In the genomic region with DNA sequence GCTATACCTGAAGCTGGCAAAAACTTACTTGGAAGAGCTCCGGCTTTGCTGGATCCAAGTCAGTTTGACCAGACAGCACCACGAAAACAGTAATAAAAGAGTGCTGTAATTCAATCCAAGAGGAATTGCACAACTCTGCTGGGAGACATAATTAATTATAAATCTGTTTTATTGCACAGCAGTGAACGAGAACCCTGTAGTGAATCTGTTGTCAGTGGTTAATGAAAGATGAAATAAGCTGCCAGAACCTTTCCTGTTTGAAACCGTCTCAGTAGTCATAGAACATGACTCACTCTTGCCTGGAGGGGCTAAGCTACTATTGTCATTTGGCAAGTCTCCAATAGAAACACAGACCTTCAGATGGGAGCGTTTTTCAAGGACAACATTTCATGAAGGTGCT, we compare ENCODE assay signal across 8 mouse cellular contexts. TPM values are rescaled to one million over a fixed set of nuclear protein-coding genes. Genes with fewer than 3 reads are reported as not detected.
DNase-seq lines count a peak whose midpoint lies in the region; ATAC-seq and TF ChIP-seq lines count a peak whose summit lies in the region.

No protein-coding gene starts in this region.

- TF ChIP-seq CTCF in CH12.LX (conservative IDR thresholded peaks at IDR 0.05 in 1 of 2, IDR thresholded peaks at IDR 0.05 in 1 of 2; ENCODE audit: low read depth in 2 of 2, low read length in 2 of 2) = no peak
- TF ChIP-seq CTCF in intestine, postnatal 0 days (IDR thresholded peaks at IDR 0.05; ENCODE audit: low read depth) = no peak

- H3K36me3 ChIP-seq in erythroblast, embryonic 14.5 days (ENCODE audit: control insufficient read depth) = peaks cover 18% of the 10 kb centered on the region
- H3K36me3 ChIP-seq in CH12.LX (replicated peaks in 1 of 2; ENCODE audit: control insufficient read depth in 1 of 2, insufficient read depth in 1 of 2, low read length in 1 of 2) = peaks cover 0 to 7% of the 10 kb centered on the region in 2 experiments
- H3K36me3 ChIP-seq in intestine, postnatal 0 days (ENCODE audit: control insufficient read depth, insufficient read depth) = no peaks in the 10 kb centered on the region
- H3K36me3 ChIP-seq in neural tube, embryonic 15.5 days = peaks cover 2% of the 10 kb centered on the region; the same call in 1 of the 2 replicates

- no peaks in the 10 kb centered on the region for H3K27me3 ChIP-seq in erythroblast, embryonic 14.5 days (ENCODE audit: control insufficient read depth)
- no peaks in the 10 kb centered on the region for H3K27me3 ChIP-seq in CH12.LX (replicated peaks)
- no peaks in the 10 kb centered on the region for H3K27me3 ChIP-seq in intestine, postnatal 0 days (replicated peaks; ENCODE audit: control insufficient read depth, insufficient read depth, low read length)
- H3K27me3 ChIP-seq in neural tube, embryonic 15.5 days (replicated peaks) = no peaks in the 10 kb centered on the region

- in situ Hi-C loops in CH12.LX (cut with MboI; ENCODE audit: low pct_ligation_motif_present, low pct_unique_long_range_greater_than_20kb, low sequenced_read_pairs) = no loop called here

- TF ChIP-seq EP300 in CH12.LX (IDR thresholded peaks at IDR 0.05; ENCODE audit: low read length) = no peak

- H3K4me3 ChIP-seq in erythroblast, embryonic 14.5 days (replicated peaks) = peak overlapping the region; percentile 70
- peak overlapping the region; percentile 74 to 99 (median 97) for H3K4me3 ChIP-seq in CH12.LX (replicated peaks in 1 of 3; ENCODE audit: low read depth in 2 of 3, low read length in 2 of 3, poor library complexity in 1 of 3)
- peak overlapping the region; percentile 55 for H3K4me3 ChIP-seq in intestine, postnatal 0 days (ENCODE audit: low read depth, low read length)
- peak overlapping the region; percentile 68 for H3K4me3 ChIP-seq in neural tube, embryonic 15.5 days (replicated peaks)

- H3K9ac ChIP-seq in CH12.LX (ENCODE audit: insufficient read depth, low read depth) = peak overlapping the region; percentile 98
- H3K9ac ChIP-seq in intestine, postnatal 0 days (ENCODE audit: low read depth, low read length) = peak overlapping the region; percentile 59; the same call in 1 of the 2 replicates
- H3K9ac ChIP-seq in neural tube, embryonic 15.5 days (replicated peaks) = peak overlapping the region; percentile 86

- 6% methylated on average over 5 of the region's 5 CpGs for WGBS in intestine, postnatal 0 days
- 16% methylated on average over 5 of the region's 5 CpGs for WGBS in neural tube, embryonic 15.5 days

- DNase-seq in CH12.LX (ENCODE audit: extremely low read depth) = peak; percentile 56
- peak; percentile 98 for DNase-seq in fat pad, adult 2 months (ENCODE audit: extremely low read depth, low read depth, low spot score)
- DNase-seq in layer of hippocampus, adult 8-10 months (ENCODE audit: low spot score in 2 of 2) = no peak
- no peak for DNase-seq in frontal cortex, adult 2 months (ENCODE audit: extremely low spot score in 1 of 2, low spot score in 1 of 2)

- peaks cover 46% of the 10 kb centered on the region for H3K4me1 ChIP-seq in erythroblast, embryonic 14.5 days (ENCODE audit: control insufficient read depth)
- peaks cover 3 to 16% of the 10 kb centered on the region in 2 experiments; a peak in 2 of 4 replicates for H3K4me1 ChIP-seq in CH12.LX (ENCODE audit: control insufficient read depth in 1 of 2, insufficient read depth in 2 of 2)
- H3K4me1 ChIP-seq in intestine, postnatal 0 days (replicated peaks; ENCODE audit: control insufficient read depth, insufficient read depth, low read length) = no peaks in the 10 kb centered on the region
- H3K4me1 ChIP-seq in neural tube, embryonic 15.5 days = peaks cover 22% of the 10 kb centered on the region

- TF ChIP-seq RAD21 in CH12.LX (IDR thresholded peaks at IDR 0.05; ENCODE audit: low read depth, low read length) = no peak

- peaks cover 35% of the 10 kb centered on the region for H3K79me2 ChIP-seq in CH12.LX (replicated peaks; ENCODE audit: control insufficient read depth, extremely low read depth, insufficient read depth, poor library complexity, severe bottlenecking)

- dilution Hi-C loops in CH12.LX (cut with MboI; ENCODE audit: extremely low pct_ligation_motif_present, extremely low pct_unique_long_range_greater_than_20kb, low sequenced_read_pairs) = no loop called here

- TF ChIP-seq POLR2A in CH12.LX (IDR thresholded peaks at IDR 0.05; ENCODE audit: low read depth, low read length) = no peak

- H3K27ac ChIP-seq in CH12.LX (ENCODE audit: insufficient read depth, low read depth) = no peak overlapping the region
- peak overlapping the region; percentile 92; the same call in 1 of the 2 replicates for H3K27ac ChIP-seq in intestine, postnatal 0 days (ENCODE audit: low read depth, low read length)
- H3K27ac ChIP-seq in neural tube, embryonic 15.5 days (replicated peaks) = peak overlapping the region; percentile 98; the same call in 1 of the 2 replicates

- peaks cover 3% of the 10 kb centered on the region for H3K9me3 ChIP-seq in erythroblast, embryonic 14.5 days (ENCODE audit: control insufficient read depth, low read length)
- no peaks in the 10 kb centered on the region for H3K9me3 ChIP-seq in CH12.LX (replicated peaks; ENCODE audit: low read length)
- no peaks in the 10 kb centered on the region for H3K9me3 ChIP-seq in intestine, postnatal 0 days (ENCODE audit: control insufficient read depth)
- H3K9me3 ChIP-seq in neural tube, embryonic 15.5 days (replicated peaks) = no peaks in the 10 kb centered on the region

- H3K4me2 ChIP-seq in CH12.LX (ENCODE audit: insufficient read depth, low read depth, poor library complexity, severe bottlenecking) = peak overlapping the region; percentile 90
- H3K4me2 ChIP-seq in intestine, postnatal 0 days (replicated peaks; ENCODE audit: low read depth) = peak overlapping the region; percentile 90
- peak overlapping the region; percentile 80 for H3K4me2 ChIP-seq in neural tube, embryonic 15.5 days

- ATAC-seq in erythroblast, adult 5-6 weeks (replicated peaks; ENCODE audit: low FRiP score, poor library complexity, severe bottlenecking) = no peak
- ATAC-seq in intestine, postnatal 0 days = peak; percentile 53
- no peak for ATAC-seq in neural tube, embryonic 15.5 days (ENCODE audit: low FRiP score)

TF ChIP-seq in CH12.LX, 34 proteins besides CTCF, POLR2A, EP300 and RAD21:
- TF ChIP-seq ETS1 (conservative IDR thresholded peaks at IDR 0.05; ENCODE audit: low read depth, low read length) = peak; percentile 39; the same call in 1 of the 2 replicates
- TF ChIP-seq JUND (conservative IDR thresholded peaks at IDR 0.05; ENCODE audit: low read depth, low read length) = peak; percentile 88
- peak; percentile 64 for TF ChIP-seq JUN (IDR thresholded peaks at IDR 0.05; ENCODE audit: insufficient read depth, low read depth, low read length)
- TF ChIP-seq TBP (conservative IDR thresholded peaks at IDR 0.05; ENCODE audit: low read depth, low read length) = 0 out of 2 replicates have a peak, but pooled peaks have one; percentile 45
- TF ChIP-seq MAZ (IDR thresholded peaks at IDR 0.05; ENCODE audit: low read depth, low read length) = no peak
- TF ChIP-seq MXI1 (IDR thresholded peaks at IDR 0.05; ENCODE audit: low read depth, low read length) = 0 out of 2 replicates have a peak, but pooled peaks have one; percentile 2
- no peak for TF ChIP-seq PAX5 (IDR thresholded peaks at IDR 0.05; ENCODE audit: low read length)

RNA-seq across cellular contexts. Expression of a gene that starts 0.7 kb away (rescaled TPM):
- polyA plus RNA-seq in erythroblast, embryonic 14.5 days (2012) = 0.36 and 0.59 TPM in 2 replicates
- 54.1 and 95.3 TPM in 2 replicates for total RNA-seq in erythroblast, adult 5-6 weeks (2015; ENCODE audit: low replicate concordance)
- total RNA-seq in erythroblast, adult 5-6 weeks (2017; ENCODE audit: low replicate concordance) = 71.3 and 80.4 TPM in 2 replicates
- total RNA-seq in CH12.LX (2012; rRNA removed) (26.5 and 27.2 TPM in 2 replicates), CH12.LX (2014; rRNA removed) (82.1 and 86.4 TPM in 2 replicates)
- 49.7 and 54.4 TPM in 2 replicates for polyA plus RNA-seq in CH12.LX (2012; ENCODE audit: insufficient read length, low read depth)
- polyA plus RNA-seq in intestine, postnatal 0 days (2015; fragmentation: Nextera tagmentation; extraction: Ambion mirVana) = 25.7 and 26.9 TPM in 2 replicates
- polyA plus RNA-seq in neural tube, embryonic 15.5 days (2015; fragmentation: Nextera tagmentation; extraction: Ambion mirVana) = 94.8 and 112 TPM in 2 replicates
- 10 to 100 TPM; 81.8 to 99.9 (median 86.5) TPM for total RNA-seq in layer of hippocampus, adult 8-10 months (2022)
- 201 and 213 TPM in 2 replicates for polyA plus RNA-seq in frontal cortex, adult 2 months (2012; rRNA removed)

RNA-seq across cellular contexts. Expression of a gene that starts 22.8 kb away (rescaled TPM):
- 0.57 and 0.62 TPM in 2 replicates for polyA plus RNA-seq in erythroblast, embryonic 14.5 days (2012)
- 102 and 126 TPM in 2 replicates for total RNA-seq in erythroblast, adult 5-6 weeks (2015; ENCODE audit: low replicate concordance)
- total RNA-seq in erythroblast, adult 5-6 weeks (2017; ENCODE audit: low replicate concordance) = 186 and 206 TPM in 2 replicates
- 9.7 and 9.9 TPM in 2 replicates for total RNA-seq in CH12.LX (2012; rRNA removed)
- 9.2 and 12.1 TPM in 2 replicates for total RNA-seq in CH12.LX (2014; rRNA removed)
- polyA plus RNA-seq in CH12.LX (2012; ENCODE audit: insufficient read length, low read depth) = 16.4 and 17.1 TPM in 2 replicates
- polyA plus RNA-seq in intestine, postnatal 0 days (2015; fragmentation: Nextera tagmentation; extraction: Ambion mirVana) = 25.6 and 34.3 TPM in 2 replicates
- 68.7 and 70.2 TPM in 2 replicates for polyA plus RNA-seq in neural tube, embryonic 15.5 days (2015; fragmentation: Nextera tagmentation; extraction: Ambion mirVana)
- total RNA-seq in layer of hippocampus, adult 8-10 months (2022) = 10 to 100 TPM; 43.4 to 52.0 (median 50.8) TPM
- 27.3 and 31.0 TPM in 2 replicates for polyA plus RNA-seq in frontal cortex, adult 2 months (2012; rRNA removed)

RNA-seq across cellular contexts. Expression of a gene that starts 23.1 kb away (rescaled TPM):
- 0.13 and 0.23 TPM in 2 replicates for polyA plus RNA-seq in erythroblast, embryonic 14.5 days (2012)
- total RNA-seq in erythroblast, adult 5-6 weeks (2015; ENCODE audit: low replicate concordance) = 13.4 and 34.7 TPM in 2 replicates
- 25.8 and 30.6 TPM in 2 replicates for total RNA-seq in erythroblast, adult 5-6 weeks (2017; ENCODE audit: low replicate concordance)
- total RNA-seq in CH12.LX (2012; rRNA removed) = 21.6 and 21.9 TPM in 2 replicates
- 48.7 and 53.8 TPM in 2 replicates for total RNA-seq in CH12.LX (2014; rRNA removed)
- polyA plus RNA-seq in CH12.LX (2012; ENCODE audit: insufficient read length, low read depth) = 27.5 and 38.0 TPM in 2 replicates
- polyA plus RNA-seq in intestine, postnatal 0 days (2015; fragmentation: Nextera tagmentation; extraction: Ambion mirVana) = 31.5 and 32.2 TPM in 2 replicates
- polyA plus RNA-seq in neural tube, embryonic 15.5 days (2015; fragmentation: Nextera tagmentation; extraction: Ambion mirVana) = 75.1 and 81.1 TPM in 2 replicates
- 10 to 100 TPM; 53.0 to 74.1 (median 60.8) TPM for total RNA-seq in layer of hippocampus, adult 8-10 months (2022)
- 39.3 and 46.3 TPM in 2 replicates for polyA plus RNA-seq in frontal cortex, adult 2 months (2012; rRNA removed)

Comparison
In these comparisons a context has a peak if more than half of its experiments do, and no peak if none do; other contexts are left out.
1. DNase-seq: peak in CH12.LX (single experiment) and fat pad, adult 2 months (single experiment); none in layer of hippocampus, adult 8-10 months (0 of 2) and frontal cortex, adult 2 months (0 of 2).
2. RNA of a gene that starts 0.7 kb away (polyA plus RNA-seq): 201 to 213 TPM in frontal cortex, adult 2 months, 94.8 to 112 TPM in neural tube, embryonic 15.5 days, 49.7 to 54.4 TPM in CH12.LX and 25.7 to 26.9 TPM in intestine, postnatal 0 days; 0.36 to 0.59 TPM in erythroblast, embryonic 14.5 days; every median in the first group is over 10 times any median in the second.
3. RNA of a gene that starts 22.8 kb away (polyA plus RNA-seq): 68.7 to 70.2 TPM in neural tube, embryonic 15.5 days, 27.3 to 31.0 TPM in frontal cortex, adult 2 months, 25.6 to 34.3 TPM in intestine, postnatal 0 days and 16.4 to 17.1 TPM in CH12.LX; 0.57 to 0.62 TPM in erythroblast, embryonic 14.5 days; every median in the first group is over 10 times any median in the second.
4. RNA of a gene that starts 23.1 kb away (polyA plus RNA-seq): 75.1 to 81.1 TPM in neural tube, embryonic 15.5 days, 39.3 to 46.3 TPM in frontal cortex, adult 2 months, 27.5 to 38.0 TPM in CH12.LX and 31.5 to 32.2 TPM in intestine, postnatal 0 days; 0.13 to 0.23 TPM in erythroblast, embryonic 14.5 days; every median in the first group is over 10 times any median in the second.
5. Peak in every context shown above with its lines, with median percentiles within 50 percentile points of each other: H3K4me3 ChIP-seq, H3K4me2 ChIP-seq and H3K9ac ChIP-seq.